Mouse (Mus musculus): Measurements from ENCODE around the gene Prox1. TPM values are rescaled to one million over a fixed set of nuclear protein-coding genes. Genes with fewer than 3 reads are reported as not detected.

Gene Prox1
- polyA plus RNA-seq, 1 experiment = 0.71 TPM

DNA sequence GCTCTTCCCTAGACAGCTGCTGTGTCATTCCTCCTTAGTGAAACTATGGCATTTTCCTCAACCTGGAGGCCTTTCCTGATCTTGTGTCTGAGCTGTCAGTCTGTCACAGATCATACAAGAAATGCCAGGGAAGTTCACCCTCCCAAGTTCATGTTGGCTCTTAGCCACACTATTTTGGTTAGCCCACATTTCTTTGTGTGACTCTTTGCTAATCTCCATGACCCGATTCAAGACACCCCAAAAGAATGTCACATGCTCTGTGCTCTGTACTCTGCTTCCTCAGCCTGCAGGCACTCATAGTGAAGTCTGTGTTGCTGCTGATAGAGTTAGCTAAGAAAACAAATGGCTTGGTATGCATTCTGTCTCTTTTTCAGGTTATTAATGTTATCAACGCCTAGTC lies 18.6 kb upstream of the Prox1 start:
- no peaks in the 10 kb centered on the region for H3K36me3 ChIP-seq (ENCODE audit: control insufficient read depth, insufficient read depth, low read length)
- no peaks in the 10 kb centered on the region for H3K4me1 ChIP-seq (replicated peaks; ENCODE audit: control insufficient read depth, insufficient read depth, low read length)
- H3K4me3 ChIP-seq (ENCODE audit: control insufficient read depth, insufficient read depth, low read length) = no peak overlapping the region
- 63% methylated on average over 2 of the region's 2 CpGs for WGBS
- TF ChIP-seq CTCF (IDR thresholded peaks at IDR 0.05; ENCODE audit: borderline replicate concordance, control insufficient read depth, extremely low read depth, insufficient read depth, low read length, poor library complexity) (no peak), POLR2A (IDR thresholded peaks at IDR 0.05; ENCODE audit: control insufficient read depth, extremely low read depth, insufficient read depth, low read length, poor library complexity) (no peak)
- H3K27ac ChIP-seq (ENCODE audit: control insufficient read depth, insufficient read depth, low read length) = no peak overlapping the region
- no peak for DNase-seq
- H3K27me3 ChIP-seq (ENCODE audit: control insufficient read depth, insufficient read depth, low read length) = no peaks in the 10 kb centered on the region

DNA sequence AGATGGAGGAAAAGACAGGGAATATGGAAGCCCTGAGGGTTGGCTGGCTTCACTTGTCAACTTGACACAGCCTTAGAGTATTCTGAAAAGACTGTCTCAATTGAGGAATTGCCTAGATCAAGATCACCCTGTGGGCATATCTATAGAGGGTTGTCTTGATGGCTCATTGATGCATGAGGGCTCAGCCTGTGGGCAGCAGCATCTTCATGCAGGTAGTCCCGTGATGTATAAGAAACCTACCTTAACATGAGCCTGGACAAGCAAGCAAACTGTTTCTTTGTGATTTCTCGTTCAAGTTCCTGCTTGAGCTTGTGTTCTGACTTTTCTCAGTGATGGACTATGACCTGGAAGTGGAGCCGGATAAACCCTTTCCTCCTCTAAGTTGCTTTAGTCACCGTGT lies 15.8 kb upstream of the Prox1 start:
- no peaks in the 10 kb centered on the region for H3K4me1 ChIP-seq (replicated peaks; ENCODE audit: control insufficient read depth, insufficient read depth, low read length)
- 88% methylated on average over 4 of the region's 4 CpGs for WGBS

DNA sequence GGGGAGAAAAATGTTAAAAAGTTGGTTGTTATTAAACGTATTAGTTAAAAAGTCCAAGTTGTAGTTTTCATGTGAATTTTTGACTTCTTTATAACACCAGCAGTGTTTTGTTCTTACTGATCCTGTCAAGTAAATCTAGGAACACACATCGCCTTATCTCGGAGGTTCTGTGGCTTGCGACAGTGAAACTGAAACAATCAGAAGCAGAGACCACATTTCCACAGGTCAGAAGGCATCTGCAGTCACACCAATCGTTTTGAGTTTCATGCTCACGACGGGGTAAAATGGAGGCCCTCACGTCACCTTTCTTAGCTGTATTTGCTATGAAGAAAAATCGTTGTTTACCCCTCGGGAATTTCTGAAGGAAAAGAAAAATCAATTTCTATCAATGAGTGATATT lies 14.8 kb upstream of the Prox1 start:
- no peaks in the 10 kb centered on the region for H3K27me3 ChIP-seq (ENCODE audit: control insufficient read depth, insufficient read depth, low read length)
- WGBS = 86% methylated on average over 10 of the region's 10 CpGs
- TF ChIP-seq POLR2A (IDR thresholded peaks at IDR 0.05; ENCODE audit: control insufficient read depth, extremely low read depth, insufficient read depth, low read length, poor library complexity) (no peak), CTCF (IDR thresholded peaks at IDR 0.05; ENCODE audit: borderline replicate concordance, control insufficient read depth, extremely low read depth, insufficient read depth, low read length, poor library complexity) (no peak)

More for the DNA sequence above, 15.8 kb upstream of the Prox1 start:
- DNase-seq = no peak
- Histone ChIP-seq H3K4me3 (ENCODE audit: control insufficient read depth, insufficient read depth, low read length) (no peak overlapping the region), H3K36me3 (ENCODE audit: control insufficient read depth, insufficient read depth, low read length) (no peaks in the 10 kb centered on the region), H3K27ac (ENCODE audit: control insufficient read depth, insufficient read depth, low read length) (no peak overlapping the region), H3K27me3 (ENCODE audit: control insufficient read depth, insufficient read depth, low read length) (no peaks in the 10 kb centered on the region)
- no peak for TF ChIP-seq POLR2A (IDR thresholded peaks at IDR 0.05; ENCODE audit: control insufficient read depth, extremely low read depth, insufficient read depth, low read length, poor library complexity)
- TF ChIP-seq CTCF (IDR thresholded peaks at IDR 0.05; ENCODE audit: borderline replicate concordance, control insufficient read depth, extremely low read depth, insufficient read depth, low read length, poor library complexity) = no peak

GRCm38 (mm10) chr1:190183574-190183973 lies 13.1 kb upstream of the Prox1 start:
- Histone ChIP-seq H3K36me3 (ENCODE audit: control insufficient read depth, insufficient read depth, low read length) (no peaks in the 10 kb centered on the region), H3K27me3 (ENCODE audit: control insufficient read depth, insufficient read depth, low read length) (no peaks in the 10 kb centered on the region), H3K27ac (ENCODE audit: control insufficient read depth, insufficient read depth, low read length) (no peak overlapping the region), H3K4me3 (ENCODE audit: control insufficient read depth, insufficient read depth, low read length) (no peak overlapping the region), H3K4me1 (replicated peaks; ENCODE audit: control insufficient read depth, insufficient read depth, low read length) (no peaks in the 10 kb centered on the region)
- no peak for TF ChIP-seq POLR2A (IDR thresholded peaks at IDR 0.05; ENCODE audit: control insufficient read depth, extremely low read depth, insufficient read depth, low read length, poor library complexity)
- no peak for TF ChIP-seq CTCF (IDR thresholded peaks at IDR 0.05; ENCODE audit: borderline replicate concordance, control insufficient read depth, extremely low read depth, insufficient read depth, low read length, poor library complexity)
- no peak for DNase-seq
- WGBS = 94% methylated on average over 4 of the region's 4 CpGs

More for the DNA sequence above, 14.8 kb upstream of the Prox1 start:
- Histone ChIP-seq H3K4me3 (ENCODE audit: control insufficient read depth, insufficient read depth, low read length) (no peak overlapping the region), H3K36me3 (ENCODE audit: control insufficient read depth, insufficient read depth, low read length) (no peaks in the 10 kb centered on the region), H3K4me1 (replicated peaks; ENCODE audit: control insufficient read depth, insufficient read depth, low read length) (no peaks in the 10 kb centered on the region), H3K27ac (ENCODE audit: control insufficient read depth, insufficient read depth, low read length) (no peak overlapping the region)
- DNase-seq = no peak

- DNase-seq = no peak
- no peaks in the 10 kb centered on the region for H3K36me3 ChIP-seq (ENCODE audit: control insufficient read depth, insufficient read depth, low read length)
- no peaks in the 10 kb centered on the region for H3K27me3 ChIP-seq (ENCODE audit: control insufficient read depth, insufficient read depth, low read length)
- no peak overlapping the region for H3K27ac ChIP-seq (ENCODE audit: control insufficient read depth, insufficient read depth, low read length)
- H3K4me3 ChIP-seq (ENCODE audit: control insufficient read depth, insufficient read depth, low read length) = no peak overlapping the region
- 80% methylated on average over 7 of the region's 7 CpGs for WGBS
- H3K4me1 ChIP-seq (replicated peaks; ENCODE audit: control insufficient read depth, insufficient read depth, low read length) = no peaks in the 10 kb centered on the region
- TF ChIP-seq POLR2A (IDR thresholded peaks at IDR 0.05; ENCODE audit: control insufficient read depth, extremely low read depth, insufficient read depth, low read length, poor library complexity) (no peak), CTCF (IDR thresholded peaks at IDR 0.05; ENCODE audit: borderline replicate concordance, control insufficient read depth, extremely low read depth, insufficient read depth, low read length, poor library complexity) (no peak)
Observed at GRCm38 (mm10) chr1:190181765-190182164, 11.3 kb upstream of the Prox1 start.

DNA sequence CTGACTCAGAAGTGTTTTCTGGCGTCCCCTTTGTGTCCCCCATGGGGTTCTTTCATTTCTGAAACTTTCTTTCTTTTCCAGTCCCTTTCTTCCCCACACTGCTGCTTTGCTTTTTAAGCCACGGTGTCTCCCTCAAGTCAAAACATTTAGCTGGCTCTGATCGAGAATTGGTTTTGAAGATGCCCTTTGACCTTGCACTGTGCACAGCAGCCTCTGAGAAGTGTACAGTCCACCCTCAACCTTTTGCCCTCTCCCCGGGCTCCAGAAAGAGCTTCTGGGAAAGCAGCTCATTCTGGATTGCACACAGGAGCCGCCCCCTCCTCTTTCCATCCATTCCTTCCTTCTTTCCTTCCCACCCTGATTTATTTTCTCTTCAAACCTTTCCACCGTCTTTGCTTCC lies 10.3 kb upstream of the Prox1 start:
- Histone ChIP-seq H3K4me1 (replicated peaks; ENCODE audit: control insufficient read depth, insufficient read depth, low read length) (no peaks in the 10 kb centered on the region), H3K27ac (ENCODE audit: control insufficient read depth, insufficient read depth, low read length) (no peak overlapping the region), H3K27me3 (ENCODE audit: control insufficient read depth, insufficient read depth, low read length) (no peaks in the 10 kb centered on the region), H3K4me3 (ENCODE audit: control insufficient read depth, insufficient read depth, low read length) (no peak overlapping the region), H3K36me3 (ENCODE audit: control insufficient read depth, insufficient read depth, low read length) (no peaks in the 10 kb centered on the region)
- no peak for DNase-seq
- no peak for TF ChIP-seq POLR2A (IDR thresholded peaks at IDR 0.05; ENCODE audit: control insufficient read depth, extremely low read depth, insufficient read depth, low read length, poor library complexity)
- no peak for TF ChIP-seq CTCF (IDR thresholded peaks at IDR 0.05; ENCODE audit: borderline replicate concordance, control insufficient read depth, extremely low read depth, insufficient read depth, low read length, poor library complexity)
- 80% methylated on average over 6 of the region's 6 CpGs for WGBS

- WGBS = 56% methylated on average over 3 of the region's 3 CpGs
- DNase-seq = no peak
- Histone ChIP-seq H3K27me3 (ENCODE audit: control insufficient read depth, insufficient read depth, low read length) (peaks cover 7% of the 10 kb centered on the region), H3K27ac (ENCODE audit: control insufficient read depth, insufficient read depth, low read length) (no peak overlapping the region), H3K4me3 (ENCODE audit: control insufficient read depth, insufficient read depth, low read length) (no peak overlapping the region), H3K36me3 (ENCODE audit: control insufficient read depth, insufficient read depth, low read length) (no peaks in the 10 kb centered on the region), H3K4me1 (replicated peaks; ENCODE audit: control insufficient read depth, insufficient read depth, low read length) (no peaks in the 10 kb centered on the region)
- TF ChIP-seq CTCF (IDR thresholded peaks at IDR 0.05; ENCODE audit: borderline replicate concordance, control insufficient read depth, extremely low read depth, insufficient read depth, low read length, poor library complexity) (no peak), POLR2A (IDR thresholded peaks at IDR 0.05; ENCODE audit: control insufficient read depth, extremely low read depth, insufficient read depth, low read length, poor library complexity) (no peak)
Observed at GRCm38 (mm10) chr1:190176961-190177360, 6.4 kb upstream of the Prox1 start.
